Mouse (Mus musculus): ENCODE measurements around the gene Chd9.
A peak's percentile ranks its signal among the peaks of the same experiment; 100 is the strongest.
"Not testable (repeated sequence)": the region's sequence is repeated elsewhere in the genome, so short reads cannot be mapped to it uniquely, and the experiment has no call there.

Gene Chd9

GRCm38 (mm10) chr8:90871375-90872080, 43.4 kb downstream of the Chd9 start:
- peak; percentile 95 for DNase-seq

GRCm38 (mm10) chr8:90873051-90873450, 44.9 kb downstream of the Chd9 start:
- peak; percentile 97 for DNase-seq

GRCm38 (mm10) chr8:90876213-90876721, 48.1 kb downstream of the Chd9 start:
- peak; percentile 99 for DNase-seq

- DNase-seq, result peak; percentile 99
These were observed 48.7 kb downstream of the Chd9 start for GRCm38 (mm10) chr8:90876722-90877429.

- no peak for DNase-seq
These were observed 49.4 kb downstream of the Chd9 start for GRCm38 (mm10) chr8:90877430-90877975.

- no peak for DNase-seq
These were observed 50.4 kb downstream of the Chd9 start for GRCm38 (mm10) chr8:90878551-90878950.

DNA sequence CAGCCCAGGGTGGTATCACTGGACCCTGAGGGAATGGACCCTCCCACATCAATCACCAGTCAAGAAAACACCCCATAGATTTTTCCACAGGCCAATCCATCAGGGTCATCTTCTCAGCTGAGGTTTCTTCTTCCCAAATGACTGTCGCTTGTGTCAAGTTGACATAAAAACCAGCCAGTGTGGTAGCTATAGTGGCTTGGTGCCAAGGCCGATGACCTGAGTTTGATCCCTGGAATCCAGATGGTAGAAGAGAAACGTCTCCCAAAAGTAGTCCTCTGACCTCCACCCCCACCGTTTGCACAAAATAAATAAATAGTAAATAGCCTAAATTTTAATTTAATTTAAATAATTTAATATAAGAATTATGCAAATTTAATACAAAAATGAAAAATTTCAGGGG, 51.9 kb downstream of the Chd9 start:
- no peak for DNase-seq

- no peak for DNase-seq
These were observed 53.0 kb downstream of the Chd9 start for GRCm38 (mm10) chr8:90881181-90881580.

GRCm38 (mm10) chr8:90882088-90882691, 54.0 kb downstream of the Chd9 start:
- no peak for DNase-seq

DNA sequence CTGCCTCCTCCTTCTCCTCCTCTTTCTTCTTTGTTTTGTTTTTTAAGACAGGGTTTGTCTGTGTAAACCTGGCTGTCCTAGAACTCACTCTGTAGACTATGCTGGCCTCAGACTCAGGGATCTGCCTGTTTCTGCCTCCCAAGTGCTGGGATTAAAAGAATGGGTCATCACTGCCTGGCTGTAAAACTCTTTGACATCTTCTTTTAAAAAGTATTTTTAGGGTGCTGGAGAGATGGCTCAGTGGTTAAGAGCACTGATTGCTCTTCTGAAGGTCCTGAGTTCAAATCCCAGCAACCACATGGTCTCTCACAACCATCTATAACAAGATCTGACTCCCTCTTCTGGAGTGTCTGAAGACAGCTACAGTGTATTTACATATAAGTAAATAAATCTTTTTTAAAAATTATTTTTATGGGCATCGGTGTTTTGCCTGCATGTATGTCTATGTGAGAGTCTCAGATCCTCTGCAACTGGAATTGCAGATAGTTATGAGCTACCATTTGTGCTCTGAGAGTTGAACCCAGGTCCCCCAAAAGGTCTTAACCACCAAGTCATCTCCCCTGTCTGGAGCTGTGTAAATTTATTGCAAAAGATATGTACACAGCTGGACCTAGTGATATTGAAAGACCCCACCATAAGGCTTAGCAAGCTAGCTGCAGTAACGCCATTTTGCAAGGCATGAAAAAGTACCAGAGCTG, 57.7 kb downstream of the Chd9 start:
- no peak for DNase-seq

DNA sequence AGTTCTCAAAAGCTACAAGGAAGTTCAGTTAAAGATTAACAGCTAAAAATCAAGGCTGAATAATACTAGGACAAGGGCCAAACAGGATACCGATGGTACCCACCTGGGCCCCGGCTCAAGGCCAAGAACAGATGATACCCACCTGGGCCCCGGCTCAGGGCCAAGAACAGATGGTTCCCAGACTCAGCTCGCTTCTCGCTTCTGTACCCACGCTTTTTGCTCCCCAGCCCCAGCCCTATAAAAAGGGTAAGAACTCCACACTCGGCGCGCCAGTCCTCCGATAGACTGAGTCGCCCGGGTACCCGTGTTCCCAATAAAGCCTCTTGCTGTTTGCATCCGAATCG, 58.2 kb downstream of the Chd9 start:
- not testable (repeated sequence) for DNase-seq

DNA sequence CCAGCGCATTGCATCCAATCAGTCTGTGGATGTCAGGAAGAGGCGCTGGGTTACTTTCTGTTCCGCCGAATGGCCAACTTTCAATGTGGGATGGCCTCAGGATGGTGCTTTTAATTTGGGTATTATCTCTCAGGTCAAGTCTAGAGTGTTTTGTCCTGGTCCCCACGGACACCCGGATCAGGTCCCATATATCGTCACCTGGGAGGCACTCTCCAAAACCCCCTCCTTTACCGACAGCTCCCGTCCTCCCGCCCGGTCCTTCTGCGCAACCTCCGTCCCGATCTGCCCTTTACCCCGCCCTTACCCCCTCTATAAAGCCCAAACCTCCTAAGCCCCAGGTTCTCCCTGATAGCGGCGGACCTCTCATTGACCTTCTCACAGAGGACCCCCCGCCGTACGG, 59.2 kb downstream of the Chd9 start:
- not testable (repeated sequence) for DNase-seq

DNA sequence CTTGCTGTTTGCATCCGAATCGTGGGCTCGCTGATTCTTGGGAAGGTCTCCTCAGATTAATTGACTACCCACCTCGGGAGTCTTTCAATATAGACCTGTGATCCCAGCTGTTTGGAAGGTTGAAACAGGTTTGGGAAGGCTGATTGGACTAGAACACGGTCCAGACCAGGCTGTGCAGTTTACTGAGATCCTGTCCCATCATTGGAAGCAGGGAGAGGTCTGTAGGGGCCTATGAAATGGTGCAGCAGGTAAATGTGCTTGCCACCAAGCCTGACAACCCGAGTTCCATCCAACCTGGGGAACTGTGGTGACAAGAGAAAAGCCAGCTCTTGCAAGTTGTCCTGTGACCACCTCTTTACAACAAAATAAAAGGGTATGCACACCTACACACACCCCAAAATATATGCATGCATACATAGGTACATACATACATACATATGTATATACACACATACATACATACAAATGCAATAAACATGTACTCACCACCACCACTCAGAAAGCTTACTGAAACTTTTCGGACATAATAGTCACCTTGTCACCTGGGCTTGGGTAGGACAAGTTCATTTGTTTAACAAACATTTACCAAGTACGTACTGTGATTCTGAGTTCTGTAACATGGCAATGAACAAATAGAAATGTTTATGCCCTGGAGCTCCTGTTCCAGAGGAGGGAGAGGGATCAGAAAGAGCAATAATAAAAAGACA, 63.9 kb downstream of the Chd9 start:
- DNase-seq, result peak; percentile 45

GRCm38 (mm10) chr8:90892579-90892919, 64.4 kb downstream of the Chd9 start:
- DNase-seq, result peak; percentile 62

- DNase-seq, result peak; percentile 87
These were observed 66.2 kb downstream of the Chd9 start for GRCm38 (mm10) chr8:90894231-90894914.

GRCm38 (mm10) chr8:90897343-90897742, 69.2 kb downstream of the Chd9 start:
- no peak for DNase-seq

- DNase-seq, result peak; percentile 79
These were observed 70.4 kb downstream of the Chd9 start for GRCm38 (mm10) chr8:90898578-90898977.

GRCm38 (mm10) chr8:90902002-90902401, 73.8 kb downstream of the Chd9 start:
- no peak for DNase-seq

GRCm38 (mm10) chr8:90904171-90904706, 76.1 kb downstream of the Chd9 start:
- DNase-seq, result peak; percentile 82

DNA sequence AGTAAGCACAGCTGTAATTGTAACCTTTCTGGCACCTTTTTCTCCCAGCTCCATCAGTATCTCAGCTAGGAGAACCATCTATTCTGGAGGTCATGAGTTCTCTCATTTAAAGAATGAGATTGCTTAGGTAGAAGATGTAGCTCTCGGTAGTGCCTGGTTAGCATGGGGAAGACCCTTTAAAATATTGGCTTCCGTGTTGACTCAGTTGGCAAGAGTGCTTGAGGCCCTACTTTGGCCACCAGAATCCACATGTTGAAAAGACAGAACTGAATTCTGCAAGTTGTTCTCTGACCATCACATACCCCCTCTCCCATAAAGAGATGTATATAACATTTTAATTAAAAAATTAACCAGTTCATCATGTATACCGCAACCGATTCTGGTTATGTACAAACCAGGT, 78.8 kb downstream of the Chd9 start:
- DNase-seq, result no peak

- no peak for DNase-seq
These were observed 79.3 kb downstream of the Chd9 start for GRCm38 (mm10) chr8:90907516-90907847.

Data from heart, adult 11 months (tissue).